7 mouse cellular contexts compared by ENCODE assay signal in genomic region chr10:43220910-43221625, GRCm38 (mm10). TPM values are rescaled to one million over a fixed set of nuclear protein-coding genes. Genes with fewer than 3 reads are reported as not detected.
DNase-seq lines count a peak whose midpoint lies in the region; ATAC-seq and TF ChIP-seq lines count a peak whose summit lies in the region.

TSS of gene Pdss2 (plus strand) at chr10:43221486.

- peak within 1 kb of the TSS; percentile 76 for H3K4me3 ChIP-seq in embryonic facial prominence, embryonic 11.5 days (ENCODE audit: low read depth, low read length)
- H3K4me3 ChIP-seq in kidney, adult 2 months (ENCODE audit: insufficient read depth, low read depth, low read length): peak within 1 kb of the TSS; percentile 77
- H3K4me3 ChIP-seq in limb, embryonic 12.5 days (replicated peaks): peak within 1 kb of the TSS; percentile 58
- H3K4me3 ChIP-seq in midbrain, embryonic 15.5 days: peak within 1 kb of the TSS; percentile 81
- H3K4me3 ChIP-seq in spleen, adult 2 months (ENCODE audit: extremely low read depth, insufficient read depth, insufficient read length): peak within 1 kb of the TSS; percentile 66

- TF ChIP-seq POLR2A in kidney, adult 2 months (IDR thresholded peaks at IDR 0.05; ENCODE audit: low read depth, low read length): peak; percentile 93
- peak; percentile 98 for TF ChIP-seq POLR2A in spleen, adult 2 months (IDR thresholded peaks at IDR 0.05; ENCODE audit: low read depth, low read length)

- H3K27me3 ChIP-seq in embryonic facial prominence, embryonic 11.5 days (ENCODE audit: control insufficient read depth, insufficient read depth, low read length): no peaks in the 10 kb centered on the region
- no peaks in the 10 kb centered on the region for H3K27me3 ChIP-seq in kidney, adult 2 months (replicated peaks; ENCODE audit: control insufficient read depth, insufficient read depth, low read length)
- no peaks in the 10 kb centered on the region for H3K27me3 ChIP-seq in limb, embryonic 12.5 days
- H3K27me3 ChIP-seq in midbrain, embryonic 15.5 days (replicated peaks): no peaks in the 10 kb centered on the region
- no peaks in the 10 kb centered on the region for H3K27me3 ChIP-seq in spleen, adult 2 months (ENCODE audit: control insufficient read depth, insufficient read depth, low read length)

- peak within 1 kb of the TSS; percentile 89 for H3K9ac ChIP-seq in embryonic facial prominence, embryonic 11.5 days (replicated peaks; ENCODE audit: low read length)
- H3K9ac ChIP-seq in limb, embryonic 12.5 days (replicated peaks): peak within 1 kb of the TSS; percentile 77
- H3K9ac ChIP-seq in midbrain, embryonic 15.5 days: peak within 1 kb of the TSS; percentile 90

- DNase-seq in adrenal gland, postnatal 14 days: peak; percentile 97
- DNase-seq in embryonic facial prominence, embryonic 11.5 days (ENCODE audit: low spot score): peak; percentile 97
- peak; percentile 97 to 98 for DNase-seq in heart, adult 18-20 months
- DNase-seq in kidney, adult 2 months: peak; percentile 98
- DNase-seq in spleen, adult 2 months (ENCODE audit: low read depth in 1 of 2, low spot score in 2 of 2): peak; percentile 82 to 92

- peak within 1 kb of the TSS; percentile 86 for H3K4me2 ChIP-seq in embryonic facial prominence, embryonic 11.5 days (ENCODE audit: low read depth, low read length)
- H3K4me2 ChIP-seq in limb, embryonic 12.5 days: peak within 1 kb of the TSS; percentile 84
- H3K4me2 ChIP-seq in midbrain, embryonic 15.5 days: peak within 1 kb of the TSS; percentile 90

- peak within 1 kb of the TSS; percentile 77 for H3K27ac ChIP-seq in embryonic facial prominence, embryonic 11.5 days (replicated peaks; ENCODE audit: low read depth, low read length)
- H3K27ac ChIP-seq in kidney, adult 2 months (ENCODE audit: insufficient read depth, low read depth, low read length): peak within 1 kb of the TSS; percentile 84
- peak within 1 kb of the TSS; percentile 90 for H3K27ac ChIP-seq in limb, embryonic 12.5 days
- H3K27ac ChIP-seq in midbrain, embryonic 15.5 days: peak within 1 kb of the TSS; percentile 95
- H3K27ac ChIP-seq in spleen, adult 2 months (ENCODE audit: insufficient read depth, low read length): peak within 1 kb of the TSS; percentile 78

- TF ChIP-seq CTCF in kidney, adult 2 months (conservative IDR thresholded peaks at IDR 0.05; ENCODE audit: insufficient read depth, insufficient read length, low read depth, low read length): no peak
- no peak for TF ChIP-seq CTCF in spleen, adult 2 months (IDR thresholded peaks at IDR 0.05; ENCODE audit: extremely low read depth, insufficient read depth, insufficient read length, insufficient replicate concordance)

- no peaks in the 10 kb centered on the region for H3K9me3 ChIP-seq in embryonic facial prominence, embryonic 11.5 days (replicated peaks; ENCODE audit: control insufficient read depth, low read length)
- H3K9me3 ChIP-seq in limb, embryonic 12.5 days: no peaks in the 10 kb centered on the region
- no peaks in the 10 kb centered on the region for H3K9me3 ChIP-seq in midbrain, embryonic 15.5 days

- peak; percentile 97 for ATAC-seq in embryonic facial prominence, embryonic 11.5 days (replicated peaks; ENCODE audit: insufficient number of reproducible peaks, low FRiP score, low TSS enrichment, low read depth)
- ATAC-seq in limb, embryonic 12.5 days (ENCODE audit: insufficient number of reproducible peaks, insufficient read depth, low FRiP score, low TSS enrichment, low read depth): peak; percentile 96
- ATAC-seq in midbrain, embryonic 15.5 days (replicated peaks): peak; percentile 99

- no peaks in the 10 kb centered on the region; the same call in 1 of the 2 replicates for H3K4me1 ChIP-seq in embryonic facial prominence, embryonic 11.5 days (ENCODE audit: control insufficient read depth, insufficient read depth, low read length)
- H3K4me1 ChIP-seq in kidney, adult 2 months (ENCODE audit: control insufficient read depth, insufficient read depth, low read length): peaks cover 7% of the 10 kb centered on the region
- peaks cover 11% of the 10 kb centered on the region for H3K4me1 ChIP-seq in limb, embryonic 12.5 days (replicated peaks)
- peaks cover 11% of the 10 kb centered on the region for H3K4me1 ChIP-seq in midbrain, embryonic 15.5 days
- no peaks in the 10 kb centered on the region; the same call in 1 of the 2 replicates for H3K4me1 ChIP-seq in spleen, adult 2 months (ENCODE audit: control insufficient read depth, insufficient read depth, insufficient read length)

- under 1% methylated on average over 50 of the region's 50 CpGs for WGBS in embryonic facial prominence, embryonic 11.5 days
- WGBS in kidney, adult 2 months: under 1% methylated on average over 50 of the region's 50 CpGs
- WGBS in limb, embryonic 12.5 days: under 1% methylated on average over 50 of the region's 50 CpGs
- under 1% methylated on average over 50 of the region's 50 CpGs for WGBS in midbrain, embryonic 15.5 days
- under 1% methylated on average over 50 of the region's 50 CpGs for WGBS in spleen, adult 2 months

- no peaks in the 10 kb centered on the region for H3K36me3 ChIP-seq in embryonic facial prominence, embryonic 11.5 days (replicated peaks; ENCODE audit: control insufficient read depth, insufficient read depth, low read depth, low read length)
- no peaks in the 10 kb centered on the region for H3K36me3 ChIP-seq in kidney, adult 2 months (ENCODE audit: control insufficient read depth, insufficient read depth, low read length)
- H3K36me3 ChIP-seq in limb, embryonic 12.5 days: no peaks in the 10 kb centered on the region
- no peaks in the 10 kb centered on the region for H3K36me3 ChIP-seq in midbrain, embryonic 15.5 days (replicated peaks)
- no peaks in the 10 kb centered on the region for H3K36me3 ChIP-seq in spleen, adult 2 months (ENCODE audit: control insufficient read depth, insufficient read depth, low read length)

RNA-seq across cellular contexts. Expression of gene Pdss2, which starts in this region (rescaled TPM):
- total RNA-seq in adrenal gland, postnatal 14 days (2021): 16.6 and 17.2 TPM in 2 replicates
- 13.7 and 14.6 TPM in 2 replicates for polyA plus RNA-seq in embryonic facial prominence, embryonic 11.5 days (2014; fragmentation: Nextera tagmentation; extraction: Ambion mirVana)
- total RNA-seq in heart, adult 18-20 months (2021): 10 to 100 TPM; 35.0 to 35.9 TPM
- 16.8 and 18.1 TPM in 2 replicates for polyA plus RNA-seq in kidney, adult 2 months (2012; rRNA removed)
- polyA plus RNA-seq in limb, embryonic 12.5 days (2016; fragmentation: Nextera tagmentation; extraction: Ambion mirVana): 13.7 and 14.0 TPM in 2 replicates
- polyA plus RNA-seq in midbrain, embryonic 15.5 days (2015; fragmentation: Nextera tagmentation; extraction: Ambion mirVana): 17.4 and 17.6 TPM in 2 replicates
- 4.6 and 5.4 TPM in 2 replicates for polyA plus RNA-seq in spleen, adult 2 months (2012; rRNA removed)

Comparison
In these comparisons a context has a peak if more than half of its experiments do, and no peak if none do; other contexts are left out.
1. Peak in every context shown above with its lines: DNase-seq, ATAC-seq, H3K4me3 ChIP-seq and H3K27ac ChIP-seq.